Mouse (Mus musculus): ENCODE data around the gene Bbs9.

DNA sequence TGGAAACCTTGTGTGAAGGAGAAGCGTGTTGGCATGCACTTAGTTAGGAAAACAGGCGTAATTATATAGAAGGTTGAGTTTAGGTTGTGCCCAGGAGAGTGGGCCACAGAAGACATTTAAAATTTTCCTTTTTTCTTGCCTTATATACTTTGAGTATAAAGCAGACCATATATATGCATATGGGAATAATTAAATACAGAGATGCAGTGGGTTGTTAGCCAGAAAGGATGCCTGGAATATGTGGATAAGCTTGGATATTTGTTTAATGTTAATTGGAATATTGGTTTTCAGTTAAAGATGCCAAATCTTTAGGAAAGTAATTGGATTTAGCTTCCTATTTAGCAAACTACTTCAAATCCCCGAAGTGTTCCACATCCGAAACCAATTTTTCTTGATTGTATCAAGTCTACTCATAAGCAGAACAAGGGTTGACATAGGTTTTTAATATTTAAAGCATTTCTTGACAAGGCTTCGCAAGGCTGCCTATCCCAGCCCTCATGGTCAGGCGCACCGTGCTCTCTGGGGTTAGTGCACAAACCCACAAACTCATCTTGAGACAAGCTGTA is 221.4 kb downstream of the Bbs9 start:
- TF ChIP-seq GATA1 (IDR thresholded peaks at IDR 0.05; ENCODE audit: borderline replicate concordance, low read length) (no peak), FLI1 (IDR thresholded peaks at IDR 0.05; ENCODE audit: low read length) (no peak)
